Mouse (Mus musculus): ENCODE data around the gene Hacd2. TPM values are rescaled to one million over a fixed set of nuclear protein-coding genes. Genes with fewer than 3 reads are reported as not detected.

Gene Hacd2
- total RNA-seq, 4 experiments from 2014 or later, result 5.2 to 9.7 (median 8.3) TPM

GRCm38 (mm10) chr16:35054432-35055193 is 32.4 kb downstream of the Hacd2 start:
- no peak for DNase-seq (ENCODE audit: low spot score)

DNA sequence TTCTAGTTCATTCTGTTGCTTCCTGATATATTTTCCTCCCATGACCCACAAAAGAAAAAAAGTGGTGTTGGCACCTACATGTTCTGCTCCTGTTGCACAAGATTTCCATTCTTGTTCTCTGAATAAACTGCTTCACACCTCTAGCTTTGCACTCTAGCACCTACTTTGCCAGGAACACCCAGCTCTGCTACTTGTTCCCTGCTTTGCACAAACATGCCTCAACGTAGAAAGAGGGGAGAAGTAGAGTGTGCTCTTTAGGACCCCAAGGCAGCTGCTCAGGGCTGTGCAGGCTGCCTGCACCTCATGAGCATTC is 32.9 kb downstream of the Hacd2 start:
- no peak for DNase-seq (ENCODE audit: low spot score)

DNA sequence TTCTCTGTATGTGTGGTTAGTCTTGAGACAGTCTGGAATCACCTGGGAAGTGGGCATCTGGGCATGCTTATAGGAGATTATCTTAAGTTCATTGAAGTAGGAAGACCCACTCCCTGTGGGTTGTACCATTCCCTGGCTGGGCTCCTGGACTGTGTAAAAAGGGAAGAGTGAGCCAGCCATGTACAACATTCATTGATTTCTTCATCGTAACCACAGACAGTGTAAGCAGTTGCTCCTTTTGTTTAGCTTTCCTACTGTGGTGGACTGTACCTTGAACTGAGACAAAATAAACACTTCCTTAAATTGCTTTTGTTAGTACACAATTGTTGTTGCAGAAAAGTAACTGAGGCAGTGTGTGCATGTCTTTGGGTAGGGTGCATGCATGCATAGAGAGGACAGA is 33.6 kb downstream of the Hacd2 start:
- no peak for DNase-seq (ENCODE audit: low spot score)

DNA sequence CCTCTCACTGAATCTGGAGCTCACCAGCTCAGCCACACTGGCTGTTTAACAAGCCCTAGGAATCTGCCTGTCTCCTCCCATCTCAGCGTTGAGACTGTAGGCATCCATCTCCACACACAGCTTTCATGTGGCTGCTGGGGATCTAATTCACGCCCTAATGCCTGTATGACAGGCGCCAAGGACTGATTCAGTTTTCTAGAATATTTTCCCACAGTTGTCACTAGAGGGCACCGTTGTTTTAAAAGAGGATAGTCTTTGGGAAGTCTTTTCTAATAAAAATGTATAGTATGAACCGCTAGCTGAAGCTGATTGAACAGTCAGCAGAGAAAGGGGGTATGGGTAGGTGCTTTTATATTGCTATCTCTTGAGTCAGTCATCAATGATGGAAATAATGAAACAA is 34.1 kb downstream of the Hacd2 start:
- DNase-seq (ENCODE audit: low spot score), result peak; percentile 49

DNA sequence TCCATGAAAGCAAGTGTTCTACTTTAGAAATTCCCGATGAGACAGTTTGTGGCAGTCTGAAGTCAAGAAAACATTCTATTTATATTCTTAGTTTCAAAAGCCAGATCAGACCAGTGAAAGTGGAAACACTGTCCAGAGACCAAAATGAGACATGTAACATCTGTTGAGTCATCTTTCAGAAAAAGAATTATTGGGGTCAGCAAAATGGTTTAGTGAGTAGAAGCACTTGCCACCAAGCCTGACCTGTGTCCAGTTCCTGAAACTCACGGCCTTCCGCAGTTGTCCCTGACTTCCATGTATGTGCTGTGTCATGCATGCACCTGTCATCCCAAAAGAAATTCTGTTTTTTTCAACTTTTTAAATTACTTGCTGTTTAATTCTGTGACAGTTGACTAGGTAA is 34.6 kb downstream of the Hacd2 start:
- DNase-seq (ENCODE audit: low spot score), result no peak

DNA sequence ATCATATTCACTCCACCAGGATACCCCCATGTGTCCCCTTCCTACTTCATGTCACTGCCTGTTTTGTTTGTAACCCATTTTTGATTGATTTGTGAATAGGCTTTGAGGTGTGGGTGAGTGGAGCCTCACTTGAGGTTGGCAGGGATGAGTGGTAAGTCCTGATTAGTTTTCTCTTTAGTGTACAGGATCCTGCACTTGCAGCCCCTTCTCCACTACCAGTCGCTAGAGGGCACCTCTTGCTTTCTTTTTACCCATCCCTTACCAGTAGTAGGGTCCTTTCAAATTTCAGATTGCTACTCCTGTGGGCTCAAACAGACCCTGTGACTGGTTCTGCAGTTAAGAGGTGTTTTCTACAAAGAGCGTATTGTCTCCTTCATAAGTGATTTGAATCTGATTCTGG is 38.8 kb downstream of the Hacd2 start:
- no peak for DNase-seq (ENCODE audit: low spot score)

DNA sequence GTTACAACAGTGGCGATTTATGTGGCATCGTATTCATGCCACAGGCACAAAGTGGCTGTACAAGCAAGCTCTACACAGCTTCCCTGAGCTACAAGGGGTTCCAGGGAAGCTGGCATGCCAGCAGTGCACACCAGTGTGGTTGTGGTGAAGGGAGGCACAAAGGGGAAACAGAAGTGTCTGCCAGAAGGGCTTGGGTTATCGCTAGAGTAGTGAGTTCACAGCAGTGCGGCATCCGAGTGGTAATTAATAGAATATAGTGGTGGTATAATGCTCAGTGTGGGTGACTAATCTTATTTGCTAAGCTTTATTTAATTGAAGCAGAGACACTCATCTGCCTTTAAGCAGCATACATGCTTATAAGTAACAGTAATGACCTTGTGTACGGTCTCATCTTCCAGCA is 43.5 kb downstream of the Hacd2 start:
- no peak for DNase-seq (ENCODE audit: low spot score)

GRCm38 (mm10) chr16:35067095-35067494 is 44.9 kb downstream of the Hacd2 start:
- no peak for DNase-seq (ENCODE audit: low spot score)

- no peak for DNase-seq (ENCODE audit: low spot score)
These were observed 45.4 kb downstream of the Hacd2 start for GRCm38 (mm10) chr16:35067631-35068030.

DNA sequence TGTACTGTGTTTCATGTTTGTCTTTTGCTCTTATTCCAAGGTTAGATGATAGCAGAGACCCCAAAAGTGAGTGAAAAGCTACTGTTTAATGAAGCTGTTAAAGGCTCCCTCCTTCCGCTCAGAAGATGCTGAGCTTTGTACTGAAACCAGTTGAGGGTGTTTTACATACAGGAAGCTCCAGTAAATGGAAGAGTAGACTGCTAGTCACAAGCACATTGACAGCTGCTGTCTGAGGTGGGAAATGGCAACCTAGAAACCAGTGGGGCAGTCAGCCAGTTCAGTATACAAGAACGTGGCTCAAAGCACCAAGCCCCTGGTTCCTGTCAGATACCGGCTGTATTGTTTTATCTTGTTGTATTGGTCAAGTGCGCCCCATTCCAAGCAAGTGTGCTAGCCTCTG is 46.7 kb downstream of the Hacd2 start:
- DNase-seq (ENCODE audit: low spot score), result no peak

DNA sequence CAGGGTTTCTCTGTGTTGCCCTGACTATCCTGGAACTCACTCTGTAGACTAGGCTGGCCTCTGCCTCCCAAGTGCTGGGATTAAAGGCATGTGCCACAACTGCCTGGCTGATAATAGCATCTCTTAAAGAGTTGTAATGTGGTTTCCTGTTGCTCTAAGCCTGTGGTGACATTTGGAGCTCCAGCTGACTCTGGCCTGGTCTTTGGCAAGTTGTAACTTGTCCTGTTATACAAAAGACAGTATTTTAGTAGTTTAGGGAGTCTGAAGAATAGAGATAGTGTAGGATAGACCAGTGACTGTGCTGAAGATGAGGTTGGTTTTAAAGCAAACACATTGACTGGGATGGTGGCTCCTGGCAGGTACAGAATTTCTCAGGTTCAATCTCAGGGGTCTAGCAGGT is 52.2 kb downstream of the Hacd2 start:
- no peak for DNase-seq (ENCODE audit: low spot score)

- no peak for DNase-seq (ENCODE audit: low spot score)
These were observed 53.4 kb downstream of the Hacd2 start for GRCm38 (mm10) chr16:35075643-35076042.

GRCm38 (mm10) chr16:35093500-35093899 is 71.3 kb downstream of the Hacd2 start:
- DNase-seq (ENCODE audit: low spot score), result no peak

GRCm38 (mm10) chr16:35097870-35098530 is 75.8 kb downstream of the Hacd2 start:
- DNase-seq (ENCODE audit: low spot score), result no peak

GRCm38 (mm10) chr16:35101751-35102420 is 79.7 kb downstream of the Hacd2 start:
- no peak for DNase-seq (ENCODE audit: low spot score)

DNA sequence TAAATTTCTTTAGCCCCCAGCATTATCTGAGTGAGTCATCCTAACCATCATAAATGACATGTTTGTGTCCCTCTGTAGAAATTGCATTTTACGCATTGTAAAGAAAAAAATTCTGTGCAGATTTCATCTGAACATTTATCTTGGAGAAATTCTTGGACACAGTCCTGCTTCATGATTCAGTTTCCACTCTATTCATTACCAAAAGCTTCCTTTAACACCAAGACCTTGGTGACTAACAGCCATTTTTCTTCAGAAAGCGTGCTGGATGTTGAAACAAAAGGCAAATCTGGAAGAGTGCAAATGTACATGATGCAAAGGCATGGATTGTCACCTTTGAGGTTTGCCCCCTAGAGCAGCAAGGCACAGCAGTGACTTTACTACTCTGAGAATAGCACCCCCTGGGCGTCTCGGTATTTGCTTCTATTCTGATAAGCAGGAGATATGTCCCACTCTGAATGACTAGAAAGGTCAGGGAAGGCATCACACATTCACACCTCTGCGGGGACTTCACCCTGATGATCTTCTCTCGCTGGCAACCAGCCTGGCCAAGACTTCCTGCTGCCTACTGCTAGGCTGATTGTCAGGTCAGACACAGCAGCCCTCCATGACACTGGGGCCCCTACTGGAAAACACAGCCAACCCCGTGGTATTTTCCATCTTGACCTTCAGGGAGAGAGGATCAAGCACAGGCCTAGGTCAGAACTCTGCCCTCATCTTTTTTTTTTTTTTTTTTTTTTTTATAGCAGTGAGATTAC is 80.8 kb downstream of the Hacd2 start:
- no peak for DNase-seq (ENCODE audit: low spot score)

GRCm38 (mm10) chr16:35107985-35108384 is 85.8 kb downstream of the Hacd2 start:
- no peak for DNase-seq (ENCODE audit: low spot score)

- DNase-seq (ENCODE audit: low spot score), result no peak
These were observed 86.9 kb downstream of the Hacd2 start for GRCm38 (mm10) chr16:35109156-35109555.

GRCm38 (mm10) chr16:35109656-35110291 is 87.5 kb downstream of the Hacd2 start:
- no peak for DNase-seq (ENCODE audit: low spot score)

DNA sequence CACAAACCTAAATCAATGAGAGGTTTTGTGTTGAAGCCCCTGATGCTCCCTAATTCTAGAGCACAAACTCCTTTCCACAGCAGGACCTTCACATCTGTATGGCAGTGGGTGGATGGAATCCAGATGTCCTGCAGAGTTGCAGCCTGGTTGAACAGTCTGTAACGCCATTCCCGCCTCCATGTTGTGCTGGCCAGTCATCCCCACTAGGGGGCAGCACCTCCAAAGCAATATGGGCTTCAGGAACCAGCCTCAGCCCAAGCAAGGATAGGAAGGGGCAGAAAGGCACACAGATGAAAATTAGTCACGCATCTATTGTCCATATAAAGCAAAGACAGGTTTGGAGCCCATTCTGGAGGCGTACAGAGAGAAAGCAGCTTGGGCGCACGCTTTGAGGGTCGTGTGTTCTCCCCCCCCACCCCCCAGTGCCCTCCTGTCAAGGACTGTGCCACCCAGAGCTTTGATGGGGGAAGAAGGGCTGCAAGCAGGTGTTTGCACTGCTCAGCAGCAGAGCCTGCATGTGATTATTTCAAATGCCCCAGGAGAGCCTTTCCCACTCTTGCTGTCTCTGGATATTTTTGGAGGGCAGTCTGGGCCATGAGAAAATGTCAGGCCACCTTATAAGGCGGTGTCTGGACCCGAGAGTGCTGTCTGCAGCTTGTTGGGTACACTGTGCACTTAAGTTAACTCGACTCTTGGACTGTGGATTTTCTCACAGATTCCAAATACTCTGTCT is 88.3 kb downstream of the Hacd2 start:
- DNase-seq (ENCODE audit: low spot score), result peak; percentile 83

- DNase-seq (ENCODE audit: low spot score), result no peak
These were observed 89.0 kb downstream of the Hacd2 start for GRCm38 (mm10) chr16:35111143-35111620.
